Mouse (Mus musculus): Measurements from ENCODE around the gene Foxp1.

DNA sequence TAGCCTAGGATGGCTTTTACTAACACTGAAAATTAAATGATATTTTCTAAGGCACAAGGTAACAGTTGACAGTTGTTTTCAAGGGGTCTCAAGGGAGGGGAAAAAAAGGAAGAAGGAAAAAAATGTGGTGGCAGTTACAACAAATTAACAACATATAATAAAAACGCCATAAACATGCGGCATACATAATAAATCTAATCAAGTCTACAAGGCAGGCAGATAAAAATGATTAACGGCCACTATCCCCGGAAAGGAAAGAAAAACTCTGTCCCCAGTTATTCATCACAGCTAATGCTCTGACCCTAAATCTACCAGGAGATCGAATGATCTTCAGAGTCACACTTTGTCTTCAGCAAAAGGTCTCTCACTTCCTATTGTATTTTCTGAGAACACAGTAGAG, 186.3 kb downstream of the Foxp1 start:
- no peak for TF ChIP-seq SMC3 (IDR thresholded peaks at IDR 0.05; ENCODE audit: low read depth, low read length)
- no peak for TF ChIP-seq CTCF (IDR thresholded peaks at IDR 0.05 in 2 of 3, conservative IDR thresholded peaks at IDR 0.05 in 1 of 3; ENCODE audit: control insufficient read depth in 1 of 3, insufficient read depth in 1 of 3, low read depth in 2 of 3, low read length in 3 of 3, poor library complexity in 1 of 3, severe bottlenecking in 1 of 3)
- no peak for TF ChIP-seq USF1 (IDR thresholded peaks at IDR 0.05; ENCODE audit: low read depth, low read length)
- TF ChIP-seq MXI1 (IDR thresholded peaks at IDR 0.05; ENCODE audit: low read depth, low read length) = no peak
- no peak for TF ChIP-seq MAX (IDR thresholded peaks at IDR 0.05; ENCODE audit: low read length)

Measured in MEL (cell line).